Mouse (Mus musculus) kidney, adult 2 months (tissue): ENCODE data around the gene Cdh18. TPM values are rescaled to one million over a fixed set of nuclear protein-coding genes. Genes with fewer than 3 reads are reported as not detected.

Experiments
- DNase-seq: peaks from one replicate; pipeline ENCODE4 v3.0.0; 2021
- H3K27ac ChIP-seq: fragments of 200-500 bp; 2 replicates; pipeline ENCODE4 v1.5.1; 2012; ENCODE audit warnings: low read depth, low read length, control low read depth, inconsistent platforms; ENCODE audit not compliant: insufficient read depth
- H3K27me3 ChIP-seq: fragments of 200-500 bp; replicated peaks from 2 replicates; pipeline ENCODE4 v1.6.1; 2012; ENCODE audit warnings: mild to moderate bottlenecking, moderate library complexity, low read length, inconsistent platforms; ENCODE audit not compliant: control insufficient read depth, insufficient read depth
- H3K36me3 ChIP-seq: fragments of 200-500 bp; 2 replicates; pipeline ENCODE4 v1.6.1; 2012; ENCODE audit warnings: mild to moderate bottlenecking, moderate library complexity, low read length, inconsistent platforms; ENCODE audit not compliant: control insufficient read depth, insufficient read depth
- H3K4me1 ChIP-seq: fragments of 200-500 bp; 2 replicates; pipeline ENCODE4 v1.6.1; 2011; ENCODE audit warnings: low read length; ENCODE audit not compliant: control insufficient read depth, insufficient read depth
- H3K4me3 ChIP-seq: fragments of 200-500 bp; 2 replicates; pipeline ENCODE4 v1.5.1; 2011; ENCODE audit warnings: mild to moderate bottlenecking, low read depth, low read length, control low read depth; ENCODE audit not compliant: insufficient read depth
- CTCF ChIP-seq: fragments of 200-500 bp; conservative IDR thresholded peaks from 2 replicates; pipeline ENCODE4 v1.5.1; 2011; ENCODE audit warnings: low read depth, mild to moderate bottlenecking, control low read depth, low read length, moderate library complexity, mixed read lengths; ENCODE audit not compliant: insufficient read depth, insufficient read length
- POLR2A ChIP-seq: fragments of 200-500 bp; IDR thresholded peaks from one replicate; pipeline ENCODE4 v1.6.1; 2011; ENCODE audit warnings: low read depth, low read length, control low read depth
- WGBS: fragments of 180-500 bp; shearing (Covaris S2); methylation state at CpG from one replicate; pipeline ENCODE4 v1.1.7; 2018; 5-methylcytosine and 5-hydroxymethylcytosine counted together
- polyA plus RNA-seq: library from polyadenylated mRNA; depleted of rRNA; stranded (reverse); fragments of >200 nt; gene quantifications from 2 replicates; pipeline ENCODE4 v1.2.3, GENCODE M21; 2012

The Cdh18 gene
- polyA plus RNA-seq, 1 experiment: not detected

DNA sequence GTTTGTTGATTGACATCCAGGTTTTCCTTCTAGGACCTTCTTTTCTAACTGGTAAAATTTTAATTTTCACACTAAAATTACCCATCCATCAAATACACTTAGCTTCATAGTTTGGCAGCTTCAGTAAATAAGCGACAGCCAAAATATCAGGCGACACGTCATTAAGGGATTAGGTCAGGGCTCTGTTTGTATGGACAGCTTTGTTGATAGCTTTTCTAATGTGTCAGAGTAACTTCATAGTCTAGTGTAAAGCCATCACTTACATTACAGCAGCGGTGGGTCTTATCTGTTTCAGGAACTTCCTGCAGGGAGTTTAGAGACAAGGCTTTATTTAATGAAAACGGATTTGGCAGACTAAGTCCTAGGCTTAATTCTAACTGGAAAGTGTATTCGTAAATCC, 904.5 kb downstream of the Cdh18 start:
- no peaks in the 10 kb centered on the region for H3K36me3 ChIP-seq
- no peaks in the 10 kb centered on the region for H3K4me1 ChIP-seq
- TF ChIP-seq POLR2A (no peak), CTCF (no peak)
- no peak overlapping the region for H3K27ac ChIP-seq
- H3K27me3 ChIP-seq: no peaks in the 10 kb centered on the region
- DNase-seq: no peak
- 87% methylated on average over 6 of the region's 6 CpGs for WGBS
- H3K4me3 ChIP-seq: no peak overlapping the region

DNA sequence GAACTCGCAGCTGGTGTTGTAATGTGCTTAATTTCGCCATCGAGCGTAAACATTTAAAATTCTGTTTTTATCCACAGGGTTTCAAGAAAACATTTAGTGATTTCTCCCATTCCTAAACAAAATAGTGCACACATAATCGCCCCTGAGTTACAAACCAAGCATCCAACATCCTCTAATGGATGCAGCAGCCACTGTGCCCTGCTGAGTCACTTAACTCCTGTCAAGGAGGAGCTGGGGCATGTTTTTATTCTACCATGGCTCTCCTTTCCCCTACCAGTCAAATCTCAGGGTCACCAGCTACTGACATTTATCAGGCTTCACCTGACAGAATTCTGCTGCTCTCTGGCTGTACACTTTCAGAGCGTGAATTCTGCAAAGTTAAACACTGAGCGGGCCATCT, 906.5 kb downstream of the Cdh18 start:
- Histone ChIP-seq H3K36me3 (no peaks in the 10 kb centered on the region), H3K4me1 (no peaks in the 10 kb centered on the region), H3K27ac (no peak overlapping the region), H3K27me3 (no peaks in the 10 kb centered on the region), H3K4me3 (no peak overlapping the region)
- DNase-seq: no peak
- TF ChIP-seq POLR2A (no peak), CTCF (no peak)
- 76% methylated on average over 7 of the region's 7 CpGs for WGBS

DNA sequence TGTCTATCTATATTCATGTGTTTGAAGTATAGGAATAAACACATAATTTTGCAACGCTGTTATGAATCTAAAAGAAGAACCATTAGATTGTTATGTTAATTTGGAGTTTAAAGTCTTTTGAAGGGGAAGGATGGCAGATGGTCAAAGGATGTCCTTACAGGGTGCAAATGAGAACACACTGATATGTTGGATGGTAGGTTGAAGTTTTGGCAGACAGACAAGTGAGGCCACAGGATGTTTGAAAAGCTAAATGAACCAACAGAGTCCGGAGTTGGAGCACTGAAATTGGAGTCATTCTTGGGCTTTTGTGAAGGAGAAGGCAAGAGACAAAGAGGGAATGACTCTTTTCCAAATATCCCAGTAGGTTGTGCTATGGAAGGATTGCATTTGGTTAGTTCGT, 908.6 kb downstream of the Cdh18 start:
- Histone ChIP-seq H3K27ac (no peak overlapping the region), H3K4me1 (no peaks in the 10 kb centered on the region), H3K27me3 (no peaks in the 10 kb centered on the region), H3K4me3 (no peak overlapping the region), H3K36me3 (no peaks in the 10 kb centered on the region)
- DNase-seq: no peak
- no peak for TF ChIP-seq POLR2A
- TF ChIP-seq CTCF: no peak
- WGBS: 66% methylated on average over 3 of the region's 3 CpGs

DNA sequence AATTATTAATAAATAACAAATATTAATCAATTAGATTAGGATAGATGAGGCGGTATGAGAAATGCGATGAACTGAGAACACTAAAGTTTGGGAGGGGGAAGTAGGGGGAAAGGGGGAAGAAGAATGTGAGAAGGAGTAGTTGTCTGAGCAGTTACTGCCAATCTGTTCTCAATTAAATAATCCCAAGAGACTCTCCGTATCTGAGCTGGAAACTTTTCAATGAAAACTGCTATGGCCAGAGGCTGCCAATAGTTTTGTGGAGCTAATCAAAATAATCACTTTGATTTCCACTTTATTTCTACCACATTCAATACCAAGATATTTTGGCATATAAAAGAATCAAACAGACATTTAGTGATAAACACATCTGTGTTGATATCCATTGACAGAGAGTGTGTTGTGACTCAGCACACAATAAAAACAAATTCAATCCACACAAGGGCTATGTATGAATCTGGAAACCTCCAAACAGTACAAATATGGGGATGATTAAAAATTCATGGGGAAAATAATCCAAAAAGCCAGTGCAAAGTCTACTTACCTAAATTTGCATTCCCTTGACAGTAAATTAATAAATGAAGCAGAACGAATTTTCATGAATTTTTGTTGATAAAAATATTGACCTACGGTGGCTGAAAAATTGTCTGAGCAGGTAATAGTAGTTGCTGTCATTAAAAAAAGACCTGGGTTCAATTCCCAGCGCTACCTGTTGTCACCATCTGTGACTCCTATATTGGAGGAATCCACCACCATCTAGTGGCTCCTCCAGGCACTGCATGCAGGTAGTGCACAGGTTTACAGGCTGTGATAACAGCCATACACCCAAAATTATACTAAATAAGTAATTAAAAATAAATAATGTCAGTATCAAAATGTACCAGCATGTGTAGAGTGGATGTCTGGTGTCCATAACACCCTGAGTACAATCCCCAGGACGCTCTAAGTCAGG, 922.0 kb downstream of the Cdh18 start:
- Histone ChIP-seq H3K36me3 (no peaks in the 10 kb centered on the region), H3K4me1 (no peaks in the 10 kb centered on the region), H3K4me3 (no peak overlapping the region), H3K27me3 (no peaks in the 10 kb centered on the region), H3K27ac (no peak overlapping the region)
- TF ChIP-seq POLR2A: no peak
- peak; percentile 33; the same call in 1 of the 2 replicates for TF ChIP-seq CTCF
- WGBS: 78% methylated on average over 7 of the region's 7 CpGs
- DNase-seq: peak; percentile 4

DNA sequence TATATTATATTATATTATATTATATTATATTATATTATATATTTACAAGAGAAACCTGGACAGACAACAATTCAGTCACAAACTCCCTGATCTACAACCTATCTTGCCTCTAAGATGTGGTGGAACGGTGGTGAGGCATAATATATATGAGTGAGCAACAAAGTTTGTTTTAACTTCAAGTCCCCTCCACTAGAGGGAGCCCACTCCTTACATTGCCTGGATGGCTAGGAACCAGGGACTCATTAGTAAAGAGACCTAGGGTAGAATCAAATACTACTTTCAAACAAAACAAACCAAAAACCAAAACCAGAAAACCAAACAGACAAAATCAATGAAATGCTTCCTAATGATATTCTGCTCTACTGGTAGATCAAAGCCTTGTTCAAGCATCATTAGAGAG, 937.5 kb downstream of the Cdh18 start:
- TF ChIP-seq CTCF: no peak
- no peak for TF ChIP-seq POLR2A
- H3K4me3 ChIP-seq: no peak overlapping the region
- H3K27me3 ChIP-seq: no peaks in the 10 kb centered on the region
- peak; percentile 29 for DNase-seq
- no peak overlapping the region for H3K27ac ChIP-seq
- H3K4me1 ChIP-seq: no peaks in the 10 kb centered on the region
- no peaks in the 10 kb centered on the region for H3K36me3 ChIP-seq
- 39% methylated on average over 1 of the region's 1 CpGs for WGBS

DNA sequence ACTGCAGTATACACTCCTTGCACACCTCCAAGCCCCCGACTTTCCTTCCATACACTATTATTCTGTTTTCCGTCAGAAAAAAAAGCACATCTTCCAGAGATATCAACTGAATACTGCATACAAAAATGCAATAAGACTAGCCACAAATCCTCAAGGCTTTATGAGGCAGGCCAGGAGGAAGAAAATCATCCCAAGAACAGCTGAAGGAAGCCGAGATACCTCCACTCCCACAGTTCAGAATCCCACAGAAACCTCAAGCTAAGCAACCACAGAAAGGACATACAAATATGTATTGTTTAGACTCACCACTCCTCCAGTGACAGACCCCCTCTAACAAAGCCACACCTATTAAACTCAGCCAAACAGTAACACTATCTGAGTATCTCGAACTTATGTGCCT, 957.7 kb downstream of the Cdh18 start:
- Histone ChIP-seq H3K36me3 (no peaks in the 10 kb centered on the region), H3K27ac (no peak overlapping the region), H3K4me1 (no peaks in the 10 kb centered on the region), H3K4me3 (no peak overlapping the region), H3K27me3 (no peaks in the 10 kb centered on the region)
- no peak for TF ChIP-seq CTCF
- no peak for TF ChIP-seq POLR2A
- WGBS: 72% methylated on average over 4 of the region's 4 CpGs
- DNase-seq: no peak

DNA sequence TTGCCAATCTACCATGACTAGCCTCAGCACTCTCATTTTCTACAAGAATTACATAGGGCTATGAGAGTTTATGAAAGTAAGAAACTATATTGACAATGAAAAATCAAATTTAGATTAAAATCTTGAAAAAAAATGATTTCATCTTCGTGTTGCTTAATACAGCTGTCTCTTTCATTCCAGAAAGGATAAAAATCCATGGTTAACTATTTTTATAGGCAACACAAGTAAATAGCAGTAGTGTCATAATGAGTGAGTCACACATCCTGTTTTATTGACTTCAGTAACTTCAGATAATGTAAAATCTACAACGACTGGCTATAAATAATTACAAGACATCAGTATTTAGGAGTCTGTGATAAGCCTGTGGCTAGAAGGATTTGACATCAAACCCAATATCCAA, 960.9 kb downstream of the Cdh18 start:
- TF ChIP-seq POLR2A (no peak), CTCF (no peak)
- Histone ChIP-seq H3K36me3 (no peaks in the 10 kb centered on the region), H3K4me3 (no peak overlapping the region), H3K4me1 (no peaks in the 10 kb centered on the region), H3K27ac (no peak overlapping the region), H3K27me3 (no peaks in the 10 kb centered on the region)
- no peak for DNase-seq
- WGBS: 40% methylated on average over 2 of the region's 2 CpGs

DNA sequence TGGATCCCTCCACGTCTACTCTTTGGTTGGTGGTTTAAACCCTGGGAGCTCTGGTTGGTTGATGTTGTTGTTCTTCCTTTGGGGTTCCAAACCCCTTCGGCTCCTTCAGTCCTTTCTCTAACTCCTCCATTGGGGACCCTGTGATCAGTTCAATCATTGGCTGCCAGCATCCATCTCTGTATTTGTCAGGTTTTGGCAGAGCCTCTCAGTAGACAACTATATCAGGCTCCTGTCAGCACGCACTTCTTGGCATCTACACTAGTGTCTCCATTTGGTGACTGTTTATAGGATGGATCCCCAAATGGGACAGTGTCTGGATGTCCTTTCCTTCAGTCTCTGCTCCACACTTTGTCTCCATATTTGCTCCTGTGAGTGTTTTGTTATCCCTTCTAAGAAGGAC, 967.0 kb downstream of the Cdh18 start:
- 88% methylated on average over 3 of the region's 3 CpGs for WGBS
- Histone ChIP-seq H3K27me3 (no peaks in the 10 kb centered on the region), H3K4me1 (no peaks in the 10 kb centered on the region), H3K27ac (no peak overlapping the region), H3K4me3 (no peak overlapping the region), H3K36me3 (no peaks in the 10 kb centered on the region)
- no peak for TF ChIP-seq CTCF
- TF ChIP-seq POLR2A: no peak
- no peak for DNase-seq
